Mouse (Mus musculus) heart, adult 2 months (tissue): Measurements from ENCODE around the gene Pla2g7.

Experiments
- CTCF ChIP-seq: fragments of 200-600 bp; IDR thresholded peaks from 2 replicates; pipeline ENCODE4 v1.8.1; 2022; ENCODE audit warnings: antibody characterized with exemption, mild to moderate bottlenecking, moderate library complexity
- EP300 ChIP-seq: fragments of 200-500 bp; IDR thresholded peaks from 2 replicates; pipeline ENCODE4 v1.6.1; 2011; ENCODE audit warnings: low read depth, low read length, control low read depth; ENCODE audit not compliant: insufficient read depth
- POLR2A ChIP-seq: fragments of 200-500 bp; IDR thresholded peaks from 2 replicates; pipeline ENCODE4 v1.6.1; 2011; ENCODE audit warnings: mild to moderate bottlenecking, low read depth, low read length, control low read depth; ENCODE audit not compliant: insufficient read depth

- TF ChIP-seq POLR2A: no peak
- TF ChIP-seq CTCF: no peak
- no peak for TF ChIP-seq EP300
Measured at GRCm38 (mm10) chr17:43643191-43643590, 75.3 kb downstream of the Pla2g7 start.
